In genomic region chr3:96312341-96313098, GRCm38 (mm10) we compare ENCODE assay signal across 16 mouse cellular contexts. TPM values are rescaled to one million over a fixed set of nuclear protein-coding genes. Genes with fewer than 3 reads are reported as not detected.
A peak's percentile ranks its signal among the peaks of the same experiment; 100 is the strongest.
DNase-seq lines count a peak whose midpoint lies in the region; TF ChIP-seq lines count a peak whose summit lies in the region.
"Had no signal": no experiment of that assay in that cellular context is flagged by ENCODE, and none has a peak within 500 bp of the region (broad histone marks: within the 10 kb centered on the region; RNA-seq: fewer than 3 reads in every experiment).

No protein-coding gene starts in this region.

- 61% methylated on average over 8 of the region's 8 CpGs for WGBS in heart, embryonic 10.5 days
- 50% methylated on average over 8 of the region's 8 CpGs for WGBS in heart, adult 2 months

- no peaks in the 10 kb centered on the region for H3K36me3 ChIP-seq in heart, embryonic 10.5 days
- H3K36me3 ChIP-seq in heart, adult 2 months (ENCODE audit: control insufficient read depth, insufficient read depth, low read length), result no peaks in the 10 kb centered on the region
- H3K36me3 ChIP-seq: neural tube, embryonic 13.5 days had no signal

- intact Hi-C loops in heart, adult 2 months (cut with DNase I), result no loop called here

- H3K4me1 ChIP-seq in heart, embryonic 10.5 days, result 0 out of 2 replicates have a peak, but pooled peaks cover 5% of the 10 kb centered on the region
- no peaks in the 10 kb centered on the region for H3K4me1 ChIP-seq in heart, adult 2 months (ENCODE audit: control insufficient read depth, insufficient read depth, low read length)
- H3K4me1 ChIP-seq: neural tube, embryonic 13.5 days had no signal

- no peak overlapping the region for H3K9ac ChIP-seq in heart, adult 2 months (ENCODE audit: low read depth, low read length)
- H3K9ac ChIP-seq: neural tube, embryonic 13.5 days had no signal

- no peaks in the 10 kb centered on the region for H3K9me3 ChIP-seq in heart, embryonic 10.5 days
- H3K9me3 ChIP-seq: neural tube, embryonic 13.5 days had no signal

- H3K4me3 ChIP-seq in heart, embryonic 10.5 days, result no peak overlapping the region
- no peak overlapping the region for H3K4me3 ChIP-seq in heart, adult 2 months
- H3K4me3 ChIP-seq: neural tube, embryonic 13.5 days had no signal

- no peak for TF ChIP-seq POLR2A in heart, adult 2 months (IDR thresholded peaks at IDR 0.05; ENCODE audit: insufficient read depth, low read depth, low read length)

- no peak overlapping the region for H3K27ac ChIP-seq in heart, embryonic 10.5 days
- H3K27ac ChIP-seq in heart, adult 2 months, result no peak overlapping the region
- H3K27ac ChIP-seq: neural tube, embryonic 13.5 days; stomach, postnatal 0 days had no signal

- H3K27me3 ChIP-seq in heart, embryonic 10.5 days (ENCODE audit: insufficient read depth, poor library complexity, severe bottlenecking), result no peaks in the 10 kb centered on the region
- H3K27me3 ChIP-seq in heart, adult 2 months (ENCODE audit: control insufficient read depth, insufficient read depth, low read length), result no peaks in the 10 kb centered on the region
- H3K27me3 ChIP-seq: neural tube, embryonic 13.5 days had no signal

- H3K79me2 ChIP-seq in heart, adult 2 months (replicated peaks; ENCODE audit: control insufficient read depth, insufficient read depth, low read length), result no peaks in the 10 kb centered on the region

- DNase-seq in heart, embryonic 10.5 days (ENCODE audit: low spot score), result peak; percentile 47
- DNase-seq in heart, adult 2 months, result no peak
- peak; percentile 12 for DNase-seq in retina, embryonic 14.5 days (ENCODE audit: low spot score)
- DNase-seq in retina, postnatal 1 day, result no peak
- DNase-seq in ZHBTc4 (ENCODE audit: low read depth, low spot score), result peak; percentile 81
- peak; percentile 20 to 32 for DNase-seq in right cerebral cortex, postnatal 36 days (ENCODE audit: low spot score in 2 of 2)
- DNase-seq in ovary, postnatal 10 days (ENCODE audit: low spot score), result no peak
- DNase-seq: heart, adult 18-20 months; heart, postnatal 4 days; kidney, adult 11 months; lung, postnatal 10 days; midbrain, embryonic 14.5 days had no signal

- no peak for TF ChIP-seq EP300 in heart, adult 2 months (IDR thresholded peaks at IDR 0.05; ENCODE audit: insufficient read depth, low read depth, low read length)

- TF ChIP-seq CTCF in heart, adult 2 months (IDR thresholded peaks at IDR 0.05), result no peak

RNA-seq across cellular contexts. Expression of gene Fcgr1, which starts 18.8 kb away (rescaled TPM):
- polyA plus RNA-seq in heart, embryonic 10.5 days (2016; fragmentation: Nextera tagmentation; extraction: Ambion mirVana), result 0.18 and 0.35 TPM in 2 replicates
- 1 to 10 TPM; 1.2 to 1.3 TPM for total RNA-seq in heart, adult 2 months (2021)
- 1.1 and 2.4 TPM in 2 replicates for polyA plus RNA-seq in heart, adult 2 months (2012; rRNA removed)
- polyA plus RNA-seq: activated CD4-positive, CD25-positive, alpha-beta regulatory T cell, adult 4 months had no signal

RNA-seq across cellular contexts. Expression of gene Hist2h2bb, which starts 43.0 kb away (rescaled TPM):
- polyA plus RNA-seq in heart, embryonic 10.5 days (2016; fragmentation: Nextera tagmentation; extraction: Ambion mirVana), result 3.8 and 7.7 TPM in 2 replicates
- total RNA-seq in heart, adult 2 months (2021), result 10 to 100 TPM; 34.1 to 34.7 TPM
- 1.2 TPM in 1 of 2 replicates, not detected in the other for polyA plus RNA-seq in heart, adult 2 months (2012; rRNA removed)
- polyA plus RNA-seq: urinary bladder, adult 2 months had no signal

RNA-seq across cellular contexts. Expression of gene Hist2h3b, which starts 44.1 kb away (rescaled TPM):
- 17.8 and 25.8 TPM in 2 replicates for polyA plus RNA-seq in heart, embryonic 10.5 days (2016; fragmentation: Nextera tagmentation; extraction: Ambion mirVana)
- 10 to 100 TPM; 11.5 to 18.3 TPM for total RNA-seq in heart, adult 2 months (2021)
- polyA plus RNA-seq in heart, adult 2 months (2012; rRNA removed), result 0.94 and 5.2 TPM in 2 replicates

RNA-seq across cellular contexts. Expression of gene Hist2h4, which starts 49.4 kb away (rescaled TPM):
- polyA plus RNA-seq in heart, embryonic 10.5 days (2016; fragmentation: Nextera tagmentation; extraction: Ambion mirVana), result 2.1 and 2.8 TPM in 2 replicates
- total RNA-seq in heart, adult 2 months (2021), result 10 to 100 TPM; 11.6 to 14.0 TPM
- polyA plus RNA-seq in heart, adult 2 months (2012; rRNA removed), result 1.1 and 1.4 TPM in 2 replicates

Comparison
In these comparisons a context has a peak if more than half of its experiments do, and no peak if none do; other contexts are left out.
1. DNase-seq: peak in heart, embryonic 10.5 days (single experiment), retina, embryonic 14.5 days (single experiment), ZHBTc4 (single experiment) and right cerebral cortex, postnatal 36 days (2 of 2); none in heart, adult 2 months (0 of 2), retina, postnatal 1 day (single experiment) and ovary, postnatal 10 days (single experiment).